Mouse (Mus musculus): ENCODE measurements around the gene Brf1.

GRCm38 (mm10) chr12:112951150-112951842 is 49.2 kb downstream of the Brf1 start:
- TF ChIP-seq POLR2A (IDR thresholded peaks at IDR 0.05; ENCODE audit: borderline replicate concordance, low read depth, low read length), result no peak
- TF ChIP-seq CTCF (IDR thresholded peaks at IDR 0.05; ENCODE audit: low read depth, low read length), result no peak

Data from bone marrow macrophage, adult 2 months (primary cell).